Comparison of ENCODE assay signal across 25 mouse cellular contexts in genomic region chr7:102927105-102927504, GRCm38 (mm10). TPM values are rescaled to one million over a fixed set of nuclear protein-coding genes. Genes with fewer than 3 reads are reported as not detected.
"Had no signal": no experiment of that assay in that cellular context is flagged by ENCODE, and none has a peak within 500 bp of the region (broad histone marks: within the 10 kb centered on the region; RNA-seq: fewer than 3 reads in every experiment).

No protein-coding gene starts in this region.

- ATAC-seq: liver, postnatal 0 days; lung, postnatal 0 days; midbrain, embryonic 13.5 days; midbrain, embryonic 15.5 days had no signal

- H3K9ac ChIP-seq: liver, postnatal 0 days; lung, embryonic 15.5 days; midbrain, embryonic 13.5 days; midbrain, embryonic 15.5 days; neural tube, embryonic 12.5 days; stomach, embryonic 15.5 days had no signal

- H3K36me3 ChIP-seq: lung, embryonic 15.5 days; midbrain, embryonic 13.5 days; midbrain, embryonic 15.5 days; neural tube, embryonic 12.5 days; stomach, embryonic 15.5 days had no signal

- H3K9me3 ChIP-seq: lung, embryonic 15.5 days; megakaryocyte, embryonic 14.5 days; midbrain, embryonic 13.5 days; midbrain, embryonic 15.5 days; neural tube, embryonic 12.5 days; stomach, embryonic 15.5 days had no signal

- H3K27ac ChIP-seq: lung, embryonic 15.5 days; macrophage; midbrain, embryonic 13.5 days; midbrain, embryonic 15.5 days; neural tube, embryonic 12.5 days; stomach, embryonic 15.5 days; stomach, postnatal 0 days had no signal

- H3K4me2 ChIP-seq: lung, embryonic 15.5 days; midbrain, embryonic 11.5 days; midbrain, embryonic 13.5 days; midbrain, embryonic 15.5 days; neural tube, embryonic 12.5 days; stomach, embryonic 15.5 days had no signal

- H3K27me3 ChIP-seq: lung, embryonic 15.5 days; megakaryocyte, embryonic 14.5 days; midbrain, embryonic 13.5 days; midbrain, embryonic 15.5 days; neural tube, embryonic 12.5 days; stomach, embryonic 15.5 days had no signal

- H3K4me1 ChIP-seq: lung, embryonic 15.5 days; megakaryocyte, embryonic 14.5 days; midbrain, embryonic 13.5 days; midbrain, embryonic 15.5 days; neural tube, embryonic 12.5 days; stomach, embryonic 15.5 days had no signal

- H3K4me3 ChIP-seq: lung, embryonic 15.5 days; megakaryocyte, embryonic 14.5 days; midbrain, embryonic 13.5 days; midbrain, embryonic 15.5 days; neural tube, embryonic 12.5 days; stomach, embryonic 15.5 days had no signal

- DNase-seq: liver, postnatal 0 days; lung, adult 2 months; lung, postnatal 14 days; lung, postnatal 36 days; right cerebral cortex, postnatal 14 days; thymus, adult 2 months; thymus, postnatal 25 days; thymus, postnatal 4 days had no signal

RNA-seq across cellular contexts. Expression of gene Olfr572, which starts 2.9 kb away (rescaled TPM):
- total RNA-seq: midbrain, postnatal 0 days; monocyte, adult 5-6 weeks; neutrophil, adult 5-6 weeks had no signal
- polyA plus RNA-seq: liver, postnatal 0 days; lung, adult 2 months; lung, embryonic 15.5 days; lung, postnatal 0 days; macrophage; midbrain, embryonic 11.5 days; midbrain, embryonic 13.5 days; midbrain, embryonic 15.5 days; midbrain, postnatal 0 days; neural tube, embryonic 12.5 days; neural tube, embryonic 14.5 days; spleen, adult 2 months; stomach, embryonic 15.5 days; stomach, postnatal 0 days; testis, adult 2 months; thymus, adult 2 months; urinary bladder, adult 2 months had no signal

RNA-seq across cellular contexts. Expression of gene Olfr571, which starts 9.8 kb away (rescaled TPM):
- total RNA-seq: midbrain, postnatal 0 days; monocyte, adult 5-6 weeks; neutrophil, adult 5-6 weeks had no signal
- polyA plus RNA-seq: liver, postnatal 0 days; lung, adult 2 months; lung, embryonic 15.5 days; lung, postnatal 0 days; macrophage; midbrain, embryonic 13.5 days; midbrain, embryonic 15.5 days; midbrain, postnatal 0 days; neural tube, embryonic 12.5 days; neural tube, embryonic 14.5 days; spleen, adult 2 months; stomach, embryonic 15.5 days; stomach, postnatal 0 days; testis, adult 2 months; thymus, adult 2 months; urinary bladder, adult 2 months had no signal

RNA-seq across cellular contexts. Expression of gene Olfr573-ps1, which starts 15.3 kb away (rescaled TPM):
- total RNA-seq: midbrain, postnatal 0 days; monocyte, adult 5-6 weeks; neutrophil, adult 5-6 weeks had no signal
- polyA plus RNA-seq: liver, postnatal 0 days; lung, adult 2 months; lung, embryonic 15.5 days; lung, postnatal 0 days; macrophage; midbrain, embryonic 11.5 days; midbrain, embryonic 13.5 days; midbrain, embryonic 15.5 days; midbrain, postnatal 0 days; neural tube, embryonic 12.5 days; neural tube, embryonic 14.5 days; spleen, adult 2 months; stomach, embryonic 15.5 days; stomach, postnatal 0 days; testis, adult 2 months; thymus, adult 2 months; urinary bladder, adult 2 months had no signal

RNA-seq across cellular contexts. Expression of gene Olfr574, which starts 21.2 kb away (rescaled TPM):
- total RNA-seq: midbrain, postnatal 0 days; monocyte, adult 5-6 weeks; neutrophil, adult 5-6 weeks had no signal
- polyA plus RNA-seq: liver, postnatal 0 days; lung, adult 2 months; lung, embryonic 15.5 days; lung, postnatal 0 days; macrophage; midbrain, embryonic 11.5 days; midbrain, embryonic 13.5 days; midbrain, embryonic 15.5 days; midbrain, postnatal 0 days; neural tube, embryonic 12.5 days; neural tube, embryonic 14.5 days; spleen, adult 2 months; stomach, embryonic 15.5 days; stomach, postnatal 0 days; testis, adult 2 months; thymus, adult 2 months; urinary bladder, adult 2 months had no signal

RNA-seq across cellular contexts. Expression of gene Olfr575, which starts 31.5 kb away (rescaled TPM):
- total RNA-seq: midbrain, postnatal 0 days; monocyte, adult 5-6 weeks; neutrophil, adult 5-6 weeks had no signal
- polyA plus RNA-seq: liver, postnatal 0 days; lung, adult 2 months; lung, embryonic 15.5 days; lung, postnatal 0 days; macrophage; midbrain, embryonic 11.5 days; midbrain, embryonic 13.5 days; midbrain, embryonic 15.5 days; midbrain, postnatal 0 days; neural tube, embryonic 12.5 days; neural tube, embryonic 14.5 days; spleen, adult 2 months; stomach, embryonic 15.5 days; stomach, postnatal 0 days; testis, adult 2 months; thymus, adult 2 months; urinary bladder, adult 2 months had no signal
